7 mouse cellular contexts compared by ENCODE assay signal in genomic region chr7:49496766-49497425, GRCm38 (mm10).
DNase-seq lines count a peak whose midpoint lies in the region; ATAC-seq lines count a peak whose summit lies in the region.

No protein-coding gene starts in this region.

- H3K36me3 ChIP-seq in midbrain, embryonic 10.5 days, result peaks cover 4% of the 10 kb centered on the region; the same call in 1 of the 2 replicates
- no peaks in the 10 kb centered on the region for H3K36me3 ChIP-seq in midbrain, embryonic 16.5 days (ENCODE audit: control insufficient read depth, insufficient read depth, low read length)
- H3K36me3 ChIP-seq in embryonic facial prominence, embryonic 12.5 days, result no peaks in the 10 kb centered on the region; the same call in 1 of the 2 replicates

- peaks cover 30% of the 10 kb centered on the region for H3K4me1 ChIP-seq in midbrain, embryonic 10.5 days
- H3K4me1 ChIP-seq in midbrain, embryonic 16.5 days (ENCODE audit: control insufficient read depth, insufficient read depth, low read length), result peaks cover 11% of the 10 kb centered on the region
- H3K4me1 ChIP-seq in embryonic facial prominence, embryonic 12.5 days, result peaks cover 21% of the 10 kb centered on the region

- no peak for DNase-seq in midbrain, embryonic 10.5 days (ENCODE audit: low spot score)
- DNase-seq in lung, postnatal 36 days, result peak; percentile 28
- no peak for DNase-seq in ovary, postnatal 14 days (ENCODE audit: low spot score)
- no peak for DNase-seq in left cerebral cortex, postnatal 14 days (ENCODE audit: low spot score in 2 of 2)

- no peaks in the 10 kb centered on the region for H3K9me3 ChIP-seq in midbrain, embryonic 10.5 days (replicated peaks)
- H3K9me3 ChIP-seq in midbrain, embryonic 16.5 days (replicated peaks; ENCODE audit: control insufficient read depth, low read length, poor library complexity, severe bottlenecking), result no peaks in the 10 kb centered on the region
- no peaks in the 10 kb centered on the region for H3K9me3 ChIP-seq in embryonic facial prominence, embryonic 12.5 days

- H3K4me2 ChIP-seq in midbrain, embryonic 16.5 days (ENCODE audit: low read length), result no peak overlapping the region
- H3K4me2 ChIP-seq in embryonic facial prominence, embryonic 12.5 days (replicated peaks), result peak overlapping the region; percentile 25; the same call in 1 of the 2 replicates

- intact Hi-C loops in left cerebral cortex, postnatal 14 days (cut with DNase I), result loop anchor here (5.0 kb wide), 1 partner anchor 70 kb away; no protein-coding TSS in a partner anchor

- 46% methylated on average over 13 of the region's 13 CpGs for WGBS in midbrain, embryonic 10.5 days
- 31% methylated on average over 13 of the region's 13 CpGs for WGBS in midbrain, embryonic 16.5 days
- WGBS in embryonic facial prominence, embryonic 12.5 days, result 17% methylated on average over 13 of the region's 13 CpGs

- H3K9ac ChIP-seq in midbrain, embryonic 16.5 days (ENCODE audit: low read depth, low read length), result no peak overlapping the region
- H3K9ac ChIP-seq in embryonic facial prominence, embryonic 12.5 days, result no peak overlapping the region; the same call in 1 of the 2 replicates

- ATAC-seq in midbrain, embryonic 16.5 days, result no peak
- ATAC-seq in embryonic facial prominence, embryonic 12.5 days (ENCODE audit: insufficient number of reproducible peaks, insufficient read depth, low FRiP score, low TSS enrichment), result peak; percentile 16; the same call in 1 of the 2 replicates
- ATAC-seq in hematopoietic stem cell, adult 5-6 weeks (replicated peaks in 1 of 2; ENCODE audit: insufficient read depth in 1 of 2, low FRiP score in 2 of 2, low TSS enrichment in 1 of 2, low read depth in 1 of 2, poor library complexity in 2 of 2, severe bottlenecking in 2 of 2), result peak; percentile 73 to 75

- H3K27me3 ChIP-seq in midbrain, embryonic 10.5 days (ENCODE audit: low read depth, poor library complexity, severe bottlenecking), result peaks cover 30% of the 10 kb centered on the region
- H3K27me3 ChIP-seq in midbrain, embryonic 16.5 days (ENCODE audit: control insufficient read depth, insufficient read depth, low read depth, low read length), result no peaks in the 10 kb centered on the region
- 0 out of 2 replicates have a peak, but pooled peaks cover 3% of the 10 kb centered on the region for H3K27me3 ChIP-seq in embryonic facial prominence, embryonic 12.5 days

- peak overlapping the region; percentile 76 for H3K27ac ChIP-seq in midbrain, embryonic 10.5 days (replicated peaks)
- no peak overlapping the region for H3K27ac ChIP-seq in midbrain, embryonic 16.5 days (ENCODE audit: low read length)
- H3K27ac ChIP-seq in embryonic facial prominence, embryonic 12.5 days, result no peak overlapping the region

- H3K4me3 ChIP-seq in midbrain, embryonic 10.5 days, result no peak overlapping the region
- no peak overlapping the region for H3K4me3 ChIP-seq in midbrain, embryonic 16.5 days (ENCODE audit: low read depth, low read length)
- no peak overlapping the region for H3K4me3 ChIP-seq in embryonic facial prominence, embryonic 12.5 days
